Mouse (Mus musculus) intestine, embryonic 16.5 days (tissue): Measurements from ENCODE around the gene Nr2f1. TPM values are rescaled to one million over a fixed set of nuclear protein-coding genes. Genes with fewer than 3 reads are reported as not detected.

Source experiments
- ATAC-seq: fragments of 200-750 bp; cut with Nextera tagmentation; 2 replicates; pipeline ENCODE4 v1.8.0; 2017; ENCODE audit warnings: moderate TSS enrichment, moderate library complexity
- H3K27ac ChIP-seq: fragments of 300-500 bp; sonication (generic); 2 replicates; pipeline ENCODE4 v1.5.1; 2014; ENCODE audit warnings: mild to moderate bottlenecking, low read length
- H3K27me3 ChIP-seq: fragments of 300-500 bp; sonication (generic); replicated peaks from 2 replicates; pipeline ENCODE4 v1.6.1; 2014; ENCODE audit warnings: low read length, control low read depth, mixed read lengths; ENCODE audit not compliant: control insufficient read depth, insufficient read depth
- H3K36me3 ChIP-seq: fragments of 300-500 bp; sonication (generic); 2 replicates; pipeline ENCODE4 v1.6.1; 2014; ENCODE audit warnings: low read length, control low read depth; ENCODE audit not compliant: control insufficient read depth, insufficient read depth
- H3K4me1 ChIP-seq: fragments of 300-500 bp; sonication (generic); 2 replicates; pipeline ENCODE4 v1.6.1; 2014; ENCODE audit warnings: low read length, control low read depth, mixed read lengths; ENCODE audit not compliant: control insufficient read depth, insufficient read depth
- H3K4me2 ChIP-seq: fragments of 300-500 bp; sonication (generic); 2 replicates; pipeline ENCODE4 v1.6.1; 2014; ENCODE audit warnings: low read depth, low read length, control low read depth
- H3K4me3 ChIP-seq: fragments of 300-500 bp; sonication (generic); 2 replicates; pipeline ENCODE4 v1.5.1; 2014; ENCODE audit warnings: mild to moderate bottlenecking, low read length
- H3K9ac ChIP-seq: fragments of 300-500 bp; sonication (generic); 2 replicates; pipeline ENCODE4 v1.6.1; 2014; ENCODE audit warnings: low read depth, low read length
- H3K9me3 ChIP-seq: fragments of 300-500 bp; sonication (generic); 2 replicates; pipeline ENCODE4 v1.6.1; 2016; ENCODE audit warnings: low read length, control low read depth; ENCODE audit not compliant: control insufficient read depth
- WGBS: fragments of 180-500 bp; shearing (Covaris S2); extraction: QIAGEN DNeasy Blood & Tissue Kit; methylation state at CpG from one replicate; pipeline ENCODE4 v1.1.7; 2014; 5-methylcytosine and 5-hydroxymethylcytosine counted together
- polyA plus RNA-seq: library from polyadenylated mRNA; unstranded; fragments of >200 nt; fragmentation: Nextera tagmentation; extraction: Ambion mirVana; gene quantifications from 2 replicates; pipeline ENCODE4 v1.2.1, GENCODE M21; 2015

The Nr2f1 gene
- polyA plus RNA-seq, 1 experiment from 2014 or later: 1.2 TPM

DNA sequence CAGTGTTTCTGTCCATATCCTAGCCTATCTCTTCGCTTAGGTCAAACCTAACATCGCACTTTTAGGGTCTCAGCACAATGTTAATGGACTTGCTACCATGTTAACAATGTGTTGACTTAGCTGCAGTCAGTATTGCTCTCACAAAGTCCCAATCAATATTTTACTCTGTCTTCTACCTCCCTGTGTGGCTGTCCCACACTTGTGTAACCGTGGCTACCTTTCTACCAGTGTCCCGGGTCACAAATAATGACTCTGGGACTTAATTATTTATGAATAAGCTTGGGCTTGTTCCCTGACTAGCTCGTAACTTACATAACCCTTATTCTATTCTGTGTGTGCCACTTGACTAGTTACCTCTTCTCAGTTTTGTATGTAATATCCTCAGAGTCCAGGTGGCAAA is 42.1 kb downstream of the Nr2f1 start:
- no peak overlapping the region for H3K4me3 ChIP-seq
- H3K27ac ChIP-seq: no peak overlapping the region
- ATAC-seq: no peak
- WGBS: 79% methylated on average over 5 of the region's 5 CpGs
- no peaks in the 10 kb centered on the region for H3K4me1 ChIP-seq
- no peak overlapping the region for H3K4me2 ChIP-seq
- H3K9ac ChIP-seq: no peak overlapping the region
- H3K9me3 ChIP-seq: no peaks in the 10 kb centered on the region
- H3K36me3 ChIP-seq: no peaks in the 10 kb centered on the region
- H3K27me3 ChIP-seq: no peaks in the 10 kb centered on the region; the same call in 1 of the 2 replicates

Other genes starting within 250 kb of the Nr2f1 start
- 0.43 and 1.0 TPM in 2 replicates for gene Pou5f2, start 174.9 kb downstream of the Nr2f1 start, polyA plus RNA-seq